Mouse (Mus musculus) regulatory T cell (primary cell): ENCODE results near the gene Tns3.

Experiments
- in situ Hi-C: fragments of 300-600 bp; cut with MboI, MseI; formaldehyde crosslinking; loops from one replicate; pipeline ENCODE4 v1.15.1; 2025; ENCODE audit warnings: high pct_unique_total_duplicates

The Tns3 gene

GRCm38 (mm10) chr11:8583137-8583536, 81.2 kb downstream of the Tns3 start:
- in situ Hi-C loops, result no loop called here

GRCm38 (mm10) chr11:8582101-8582920, 82.0 kb downstream of the Tns3 start:
- in situ Hi-C loops, result no loop called here

DNA sequence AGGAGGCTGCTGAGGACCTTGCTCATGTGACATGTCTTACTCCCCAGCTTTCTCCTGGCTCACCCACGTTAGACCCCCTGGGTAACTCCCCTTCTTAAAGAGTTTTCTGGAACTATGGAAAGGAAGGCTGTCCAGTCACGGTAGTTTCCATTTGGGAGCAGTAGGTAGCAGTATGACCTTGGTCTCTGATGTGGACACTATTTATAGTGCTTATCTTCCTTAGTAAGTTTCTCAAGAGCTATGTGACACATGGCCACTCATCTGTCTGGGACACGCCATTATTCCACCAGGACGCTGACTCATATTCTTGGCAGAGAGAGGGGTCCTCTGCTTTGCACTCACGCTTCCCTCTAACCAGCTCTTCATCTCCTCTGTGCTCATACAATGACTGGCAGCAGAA, 84.5 kb downstream of the Tns3 start:
- in situ Hi-C loops, result no loop called here

GRCm38 (mm10) chr11:8575217-8576180, 88.8 kb downstream of the Tns3 start:
- in situ Hi-C loops, result no loop called here

DNA sequence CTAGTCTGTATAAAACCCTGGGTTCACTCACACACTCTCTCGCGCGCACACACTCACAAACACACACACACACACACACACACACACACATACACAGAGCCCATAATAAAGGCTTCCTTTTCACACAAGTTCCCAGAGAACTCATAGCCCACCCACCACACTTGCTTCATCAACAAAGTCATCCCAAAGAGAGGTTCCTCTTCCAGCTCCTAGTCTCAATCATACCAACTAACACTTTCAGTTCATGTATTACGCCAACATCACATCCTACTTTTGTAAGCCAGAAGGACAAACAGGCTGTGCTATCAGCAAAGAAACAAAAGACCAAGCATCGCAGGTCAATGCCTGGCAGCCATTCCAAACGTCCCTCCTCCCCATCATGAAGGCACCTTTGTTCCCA, 89.8 kb downstream of the Tns3 start:
- in situ Hi-C loops, result no loop called here

- in situ Hi-C loops, result no loop called here
These were observed 91.6 kb downstream of the Tns3 start for GRCm38 (mm10) chr11:8572762-8573161.

- in situ Hi-C loops, result no loop called here
These were observed 94.9 kb downstream of the Tns3 start for GRCm38 (mm10) chr11:8569232-8570028.

DNA sequence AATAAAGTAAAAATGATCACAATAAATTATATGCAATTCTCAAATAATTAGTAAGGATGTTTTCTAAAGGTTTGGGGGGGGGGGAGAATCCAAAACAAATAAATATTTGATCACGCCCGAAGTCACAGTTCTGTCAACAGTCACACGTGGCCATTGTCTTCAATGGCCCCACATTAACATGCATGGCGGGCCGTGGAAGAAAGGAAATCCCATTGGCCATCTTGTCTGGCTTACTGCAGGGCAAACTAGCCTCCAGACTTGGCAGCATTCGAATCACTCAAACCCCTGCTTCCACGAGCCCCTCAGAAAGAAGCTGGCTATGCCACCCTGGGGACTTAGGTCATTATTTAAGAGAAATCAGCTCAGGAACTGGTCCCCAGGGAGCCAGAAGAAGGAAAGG, 95.5 kb downstream of the Tns3 start:
- in situ Hi-C loops, result no loop called here

DNA sequence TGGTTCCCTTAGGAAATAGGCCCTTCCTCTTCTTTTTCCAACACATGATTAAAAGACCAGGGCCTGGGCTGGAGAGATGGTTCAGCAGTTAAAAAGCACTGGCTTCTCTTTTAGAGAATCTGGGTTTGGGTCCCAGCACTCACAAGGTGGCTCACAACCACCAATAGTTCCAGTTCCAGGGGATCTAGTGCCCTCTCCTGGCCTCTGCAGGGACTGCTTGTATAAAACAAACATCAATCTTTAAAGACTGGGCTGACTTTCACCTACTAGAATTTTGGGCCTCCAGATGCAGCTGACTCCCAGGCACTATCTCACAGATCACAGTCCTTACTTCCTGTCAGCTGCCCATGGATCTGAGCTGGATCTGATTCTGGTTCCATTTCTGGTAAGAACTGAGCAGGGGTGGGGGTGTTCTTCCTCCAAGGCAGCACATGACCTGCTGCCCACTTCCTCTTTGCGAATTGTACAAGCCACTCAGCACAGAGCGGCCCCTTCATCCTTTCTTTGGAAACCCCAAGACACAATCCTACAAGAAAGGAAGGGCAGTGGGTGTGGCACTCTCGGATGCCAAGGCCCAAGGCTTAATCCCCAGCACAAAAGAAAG, 98.0 kb downstream of the Tns3 start:
- in situ Hi-C loops, result no loop called here

GRCm38 (mm10) chr11:8558761-8559282, 105.5 kb downstream of the Tns3 start:
- in situ Hi-C loops, result no loop called here

- in situ Hi-C loops, result no loop called here
These were observed 106.1 kb downstream of the Tns3 start for GRCm38 (mm10) chr11:8558258-8558657.

DNA sequence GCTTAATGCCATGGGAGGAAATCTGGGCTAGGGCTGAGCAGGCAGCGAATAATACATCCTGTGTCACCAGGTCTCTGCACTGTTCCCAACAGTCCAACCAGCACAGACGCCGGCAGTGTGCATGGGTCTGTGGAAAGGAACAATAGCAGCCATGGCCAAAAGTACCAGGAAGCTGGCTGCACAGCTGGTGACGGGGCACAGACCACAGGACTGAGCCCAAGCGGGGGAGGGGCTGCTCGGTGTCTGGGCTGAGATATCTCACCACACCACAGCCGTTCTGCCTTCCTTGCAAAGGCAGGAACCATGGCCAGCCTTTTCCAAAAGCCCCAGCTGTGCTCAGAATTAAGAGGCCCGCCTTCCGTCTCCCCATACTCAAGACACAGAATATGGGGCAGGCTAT, 107.3 kb downstream of the Tns3 start:
- in situ Hi-C loops, result no loop called here

DNA sequence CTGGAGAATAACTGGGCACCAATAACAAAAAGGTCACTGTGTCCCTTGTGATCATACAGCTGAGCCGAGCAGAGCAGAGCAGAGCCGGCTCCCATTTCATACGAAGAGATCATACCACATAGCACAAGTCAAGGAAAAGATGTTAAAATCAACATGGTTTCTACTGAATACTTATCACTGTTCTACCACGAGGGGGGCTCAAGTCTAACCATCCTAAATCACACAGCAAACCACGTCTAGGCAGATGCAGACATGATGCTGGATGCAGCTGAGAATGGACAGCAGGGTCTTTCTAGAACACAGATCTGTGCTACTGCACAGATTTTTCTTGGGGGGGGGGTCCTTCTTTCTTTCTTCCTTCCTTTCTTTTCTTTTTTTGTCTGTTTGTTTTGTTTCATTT, 112.6 kb downstream of the Tns3 start:
- in situ Hi-C loops, result no loop called here

DNA sequence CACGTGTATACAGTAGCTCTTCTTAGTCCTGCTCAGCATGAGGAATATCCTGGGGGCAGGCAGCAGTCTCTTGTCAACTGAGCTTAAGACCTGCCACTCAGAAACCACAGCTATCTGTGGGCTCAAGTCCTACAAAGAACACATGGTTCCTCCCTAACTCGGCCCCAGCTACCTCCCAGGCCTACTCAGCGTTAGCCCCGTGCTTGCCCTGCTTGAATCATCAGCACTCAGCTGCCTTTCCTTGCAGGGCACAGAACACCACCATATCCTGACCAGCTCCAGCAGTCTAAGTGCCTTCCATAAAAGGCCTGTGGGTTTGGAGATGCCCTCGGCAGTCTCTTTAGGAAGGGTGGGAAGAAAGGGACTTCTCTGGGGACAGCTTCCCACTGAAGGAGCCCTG, 116.7 kb downstream of the Tns3 start:
- in situ Hi-C loops, result no loop called here

- in situ Hi-C loops, result no loop called here
These were observed 118.5 kb downstream of the Tns3 start for GRCm38 (mm10) chr11:8545798-8546197.

- in situ Hi-C loops, result no loop called here
These were observed 120.0 kb downstream of the Tns3 start for GRCm38 (mm10) chr11:8544355-8544754.

GRCm38 (mm10) chr11:8541222-8541815, 123.0 kb downstream of the Tns3 start:
- in situ Hi-C loops, result no loop called here

- in situ Hi-C loops, result loop anchor here (10.0 kb wide), 1 partner anchor 405 kb away; no protein-coding TSS in a partner anchor
These were observed 124.6 kb downstream of the Tns3 start for GRCm38 (mm10) chr11:8539593-8540265.

DNA sequence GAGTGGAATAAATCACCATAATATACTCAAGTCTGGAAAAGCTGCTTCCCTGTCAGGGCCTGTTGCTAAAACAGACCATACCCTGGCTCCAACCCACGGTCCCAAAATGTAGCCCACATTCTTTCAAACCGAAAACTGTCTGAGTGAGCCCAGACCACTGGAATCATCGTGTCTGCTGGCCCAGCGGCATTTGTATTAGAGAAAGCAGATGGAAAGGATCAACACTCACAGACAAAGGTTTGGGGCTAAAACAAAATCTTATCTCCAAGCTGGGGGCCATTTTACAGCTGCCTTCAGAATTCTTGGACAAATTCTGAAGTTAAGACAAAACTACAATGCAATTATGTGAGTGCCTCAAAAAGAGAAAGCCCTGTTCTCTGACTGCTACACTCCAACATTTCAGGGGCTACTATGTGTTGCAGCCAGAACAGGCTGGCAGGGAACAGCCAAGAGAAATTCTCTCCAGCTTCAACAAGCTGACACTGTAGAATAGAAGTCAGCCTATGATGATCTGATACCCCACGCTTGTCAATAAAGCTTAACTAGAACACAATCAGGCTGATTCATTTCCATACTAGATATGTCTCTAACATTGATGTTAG, 127.2 kb downstream of the Tns3 start:
- in situ Hi-C loops, result loop anchor here (10.0 kb wide), 1 partner anchor 408 kb away; no protein-coding TSS in a partner anchor
